Mouse (Mus musculus): ENCODE data around the gene Gpr183. TPM values are rescaled to one million over a fixed set of nuclear protein-coding genes. Genes with fewer than 3 reads are reported as not detected.

Gene Gpr183
- total RNA-seq, 2 experiments from 2014 or later: 0.23 to 0.35 TPM

GRCm38 (mm10) chr14:121936356-121936755 is 28.6 kb downstream of the Gpr183 start:
- intact Hi-C loops (cut with DNase I): no loop called here
- no peak for DNase-seq

DNA sequence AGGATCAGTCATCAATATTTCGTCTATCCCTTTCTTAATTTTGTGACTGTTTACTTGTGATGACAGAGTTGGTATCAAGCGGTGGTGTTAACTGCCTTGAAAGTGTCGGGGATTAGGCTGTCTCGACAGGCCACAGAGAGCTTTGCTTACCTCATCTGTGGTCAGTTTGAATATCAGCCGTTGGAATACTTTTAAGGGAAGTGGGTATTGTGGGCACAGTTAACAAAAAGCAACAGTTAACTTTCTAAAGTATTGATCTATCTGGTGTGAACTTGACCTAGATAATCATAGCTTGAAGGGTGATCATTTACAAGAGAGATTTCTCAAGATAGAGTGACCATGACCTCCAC is 30.4 kb downstream of the Gpr183 start:
- intact Hi-C loops (cut with DNase I): no loop called here
- DNase-seq: no peak

GRCm38 (mm10) chr14:121933906-121934596 is 30.9 kb downstream of the Gpr183 start:
- intact Hi-C loops (cut with DNase I): no loop called here
- DNase-seq: no peak

DNA sequence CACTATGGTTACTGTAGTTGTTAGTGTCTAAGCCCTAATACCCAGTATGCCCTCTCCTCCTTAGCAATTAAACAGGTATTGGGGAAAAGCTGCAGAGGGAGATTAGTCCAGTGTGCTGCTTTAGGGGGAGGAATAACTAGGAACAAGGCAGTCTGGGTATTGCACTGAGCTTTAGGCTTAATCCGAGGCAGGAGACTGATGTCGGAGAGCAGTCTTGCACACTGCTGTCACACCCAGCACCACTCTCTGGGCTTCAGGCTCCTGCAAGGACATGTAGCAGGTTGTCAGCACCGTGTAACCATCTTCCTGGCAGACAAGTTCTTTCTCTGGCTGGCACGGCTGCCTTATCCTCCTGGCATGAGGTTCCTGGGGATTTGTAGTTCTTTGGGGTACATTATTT is 32.8 kb downstream of the Gpr183 start:
- DNase-seq: no peak
- intact Hi-C loops (cut with DNase I): no loop called here

DNA sequence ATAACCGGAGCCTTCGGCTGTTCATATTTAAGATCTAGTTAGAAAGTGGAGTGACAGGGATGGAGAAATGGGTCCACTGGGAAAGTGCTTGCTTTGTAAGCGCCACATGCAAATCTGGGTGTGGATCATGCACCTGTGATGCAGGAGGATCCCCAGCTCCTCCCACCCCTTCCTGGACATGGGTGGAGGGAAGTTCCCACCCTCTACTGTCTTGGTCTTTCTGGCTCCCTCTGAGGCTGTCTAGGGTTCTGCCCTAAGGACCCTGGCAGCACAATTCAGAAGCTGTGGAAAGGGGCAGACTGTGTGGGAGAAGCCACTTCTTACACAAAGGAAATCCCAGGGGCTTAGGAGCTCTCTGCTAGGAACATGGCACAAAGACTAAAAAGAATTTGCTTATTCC is 33.4 kb downstream of the Gpr183 start:
- DNase-seq: no peak
- intact Hi-C loops (cut with DNase I): no loop called here

- intact Hi-C loops (cut with DNase I): no loop called here
- DNase-seq: no peak
Observed at GRCm38 (mm10) chr14:121930731-121931383, 34.1 kb downstream of the Gpr183 start.

- intact Hi-C loops (cut with DNase I): loop anchor here (5.0 kb wide), 1 partner anchor 203 kb away; no protein-coding TSS in a partner anchor
Observed at GRCm38 (mm10) chr14:121929243-121929951, 35.6 kb downstream of the Gpr183 start.

GRCm38 (mm10) chr14:121928375-121929137 is 36.4 kb downstream of the Gpr183 start:
- intact Hi-C loops (cut with DNase I): loop anchor here (1.0 to 5.0 kb wide), 2 partner anchors 132 to 204 kb away; no protein-coding TSS in a partner anchor
- DNase-seq: peak in 1 of 2 experiments; percentile 37

More at GRCm38 (mm10) chr14:121929243-121929951, 35.6 kb downstream of the Gpr183 start:
- DNase-seq: no peak

DNA sequence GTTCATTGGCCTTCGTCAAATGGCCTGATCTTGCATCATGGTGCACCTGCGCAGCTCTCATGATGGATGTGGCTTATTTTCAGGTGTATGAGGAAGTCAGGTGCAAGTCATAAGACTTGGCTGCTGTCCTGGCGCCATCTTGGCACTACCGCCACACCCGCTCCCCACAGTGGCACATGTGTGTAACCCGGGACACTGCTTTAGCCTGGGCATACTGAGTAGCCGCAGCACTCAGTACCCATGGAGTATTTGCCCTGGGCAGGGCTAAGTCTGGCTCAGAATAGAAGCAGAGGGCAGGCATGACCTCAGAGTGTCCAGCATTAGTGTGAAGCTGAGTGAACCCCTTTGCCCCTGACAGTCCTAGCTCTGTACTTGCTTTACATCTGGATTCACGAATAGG is 37.5 kb downstream of the Gpr183 start:
- DNase-seq: no peak
- intact Hi-C loops (cut with DNase I): loop anchor here (5.0 kb wide), 1 partner anchor 205 kb away; no protein-coding TSS in a partner anchor

- intact Hi-C loops (cut with DNase I): loop anchor here (5.0 kb wide), 1 partner anchor 205 kb away; no protein-coding TSS in a partner anchor
- DNase-seq: no peak
Observed at GRCm38 (mm10) chr14:121926901-121927300, 38.1 kb downstream of the Gpr183 start.

DNA sequence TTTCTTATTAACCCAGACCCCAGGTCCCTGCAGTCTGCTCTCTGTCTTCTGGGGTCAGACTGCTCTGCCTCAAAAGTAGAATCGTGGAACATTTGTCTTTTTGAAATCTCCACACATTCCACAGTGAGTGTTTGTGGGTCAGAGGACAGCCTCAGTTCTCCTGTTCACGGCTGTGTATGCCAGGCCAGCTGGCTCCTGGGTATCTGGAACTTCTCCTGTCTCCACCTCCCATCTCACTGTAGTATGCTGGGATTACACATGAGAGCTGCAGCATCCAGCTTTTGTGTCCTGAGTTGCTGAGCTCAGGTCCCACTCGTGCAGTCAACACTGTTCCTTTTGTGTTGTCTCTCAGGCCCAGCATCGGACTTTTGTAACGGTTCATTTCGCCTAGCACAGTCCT is 40.1 kb downstream of the Gpr183 start:
- no peak for DNase-seq
- intact Hi-C loops (cut with DNase I): loop anchor here (5.0 kb wide), 1 partner anchor 207 kb away; no protein-coding TSS in a partner anchor

DNA sequence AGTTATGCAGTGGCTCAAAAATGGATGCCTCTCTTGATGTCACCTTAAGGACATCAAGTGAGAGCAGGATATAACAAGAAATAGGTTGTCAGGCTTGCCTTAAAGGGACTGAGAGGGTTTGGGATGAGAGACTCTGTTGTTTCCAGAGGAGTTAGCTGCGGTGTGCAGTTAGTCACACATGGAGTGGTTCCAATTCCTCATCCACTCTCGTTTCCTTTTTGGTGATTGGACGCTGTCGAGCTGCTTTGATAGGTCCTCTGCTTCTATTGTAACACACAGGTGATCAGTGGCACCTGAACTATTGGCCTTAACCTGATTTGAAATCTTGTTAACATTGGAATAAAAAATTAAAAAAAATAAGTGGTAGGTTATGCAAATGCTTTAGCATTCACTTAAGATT is 42.3 kb downstream of the Gpr183 start:
- no peak for DNase-seq
- intact Hi-C loops (cut with DNase I): no loop called here

GRCm38 (mm10) chr14:121922016-121922415 is 43.0 kb downstream of the Gpr183 start:
- intact Hi-C loops (cut with DNase I): no loop called here
- no peak for DNase-seq

DNA sequence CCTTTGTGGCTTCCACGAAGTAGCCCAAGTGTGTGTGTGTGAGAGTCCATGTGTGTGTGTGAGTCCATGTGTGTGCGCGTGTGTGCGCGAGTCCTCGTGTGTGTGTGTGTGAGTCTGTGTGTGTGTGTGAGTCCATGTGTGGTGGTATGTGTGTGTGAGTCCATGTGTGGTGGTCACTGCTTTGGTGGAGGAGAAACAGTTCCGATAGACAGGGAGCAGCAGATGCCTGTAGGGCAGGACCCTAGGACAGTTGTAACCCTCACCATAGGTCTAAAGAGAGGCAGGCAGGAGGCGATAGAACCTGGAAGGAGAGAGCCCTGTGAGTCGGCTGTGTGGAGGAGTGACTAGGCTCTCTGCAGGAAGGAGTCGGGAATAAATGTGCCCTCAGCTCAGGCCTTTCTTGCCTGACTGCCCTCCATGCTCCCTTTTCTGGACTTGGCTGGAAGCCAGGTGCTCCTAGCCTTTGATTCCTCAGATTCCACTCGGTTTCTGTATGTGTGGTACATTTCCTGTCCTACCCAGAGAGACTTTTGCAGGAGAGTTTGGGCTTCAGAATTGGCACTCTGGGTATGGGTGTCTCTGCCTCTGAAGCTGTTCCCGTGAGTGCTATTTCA is 44.4 kb downstream of the Gpr183 start:
- DNase-seq: no peak
- intact Hi-C loops (cut with DNase I): no loop called here

- intact Hi-C loops (cut with DNase I): loop anchor here (1.0 kb wide), 1 partner anchor 54 kb away; no protein-coding TSS in a partner anchor
Observed at GRCm38 (mm10) chr14:121919752-121920151, 45.2 kb downstream of the Gpr183 start.

DNA sequence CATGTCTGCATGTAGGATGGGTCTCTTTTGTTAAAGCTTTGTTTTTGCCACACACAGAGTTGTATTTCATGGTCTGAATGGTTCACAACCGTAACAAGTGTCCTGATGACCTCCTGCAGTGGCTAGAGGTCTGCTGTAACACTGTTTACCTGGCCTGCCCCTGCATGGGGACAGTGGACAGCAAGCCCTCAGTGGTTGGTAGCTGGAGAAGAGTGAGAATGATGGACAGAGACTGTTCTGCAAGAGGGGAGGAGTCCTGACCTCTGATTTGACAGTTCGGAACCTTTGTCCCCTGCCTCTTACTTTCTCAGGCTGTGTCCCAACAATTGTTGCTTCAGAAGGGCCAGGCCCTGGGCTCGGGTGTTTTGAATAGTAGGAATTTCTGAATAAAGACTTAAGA is 46.7 kb downstream of the Gpr183 start:
- DNase-seq: no peak
- intact Hi-C loops (cut with DNase I): no loop called here

More at GRCm38 (mm10) chr14:121919752-121920151, 45.2 kb downstream of the Gpr183 start:
- no peak for DNase-seq

- no peak for DNase-seq
- intact Hi-C loops (cut with DNase I): no loop called here
Observed at GRCm38 (mm10) chr14:121916311-121917094, 48.5 kb downstream of the Gpr183 start.

DNA sequence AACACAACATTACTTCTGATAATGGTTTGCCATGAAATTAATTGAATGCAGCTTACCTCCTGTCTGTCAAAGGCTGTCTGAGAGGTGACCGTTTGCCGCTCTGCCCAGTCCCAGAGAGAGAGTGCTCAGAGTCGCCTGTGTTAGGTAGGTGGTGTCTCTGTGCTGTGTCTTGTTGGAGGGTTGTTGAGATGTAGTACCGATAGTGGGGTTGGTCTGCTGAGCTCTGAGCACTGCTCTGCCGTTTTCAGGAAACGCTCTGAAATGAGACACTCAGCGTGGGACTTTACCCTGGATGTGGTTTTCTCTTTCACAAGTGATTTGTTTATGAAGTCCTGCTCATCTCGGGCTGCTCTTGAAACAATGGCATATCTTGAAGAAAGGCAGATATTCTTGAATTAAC is 49.4 kb downstream of the Gpr183 start, which contains the start of gene Gpr18:
TSS of gene Gpr18 (minus strand) at position 161 of the 400 bp plus-strand sequence.
- DNase-seq: no peak
- intact Hi-C loops (cut with DNase I): no loop called here

DNA sequence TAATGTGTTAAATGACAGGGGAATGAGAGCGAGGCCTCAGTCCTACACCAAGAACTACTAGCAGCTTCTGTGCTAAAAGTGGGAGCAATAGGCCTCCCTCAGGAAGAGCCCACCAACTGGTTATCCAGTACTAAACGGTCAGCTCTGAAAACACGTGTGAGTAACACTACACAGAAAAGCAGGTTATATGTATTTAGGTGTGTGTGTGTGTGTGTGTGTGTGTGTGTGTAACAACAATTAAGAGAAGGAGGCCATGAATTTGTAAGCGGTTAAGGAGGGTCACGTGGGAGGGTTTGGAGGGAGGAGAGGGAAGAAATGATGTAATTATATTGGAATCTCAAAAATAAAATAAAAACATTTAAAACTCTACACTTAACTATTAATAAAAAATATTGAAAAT is 49.9 kb downstream of the Gpr183 start:
- intact Hi-C loops (cut with DNase I): no loop called here
- no peak for DNase-seq

Data from gastrocnemius, postnatal 36 days (tissue).